Mouse (Mus musculus): ENCODE measurements at regions not wholly inside any gene's neighbourhood (a gene's known extent, or its start where the extent isn't known, plus 50 kb on each side); places are given as distances from the start of the nearest gene placed in this dataset.

DNA sequence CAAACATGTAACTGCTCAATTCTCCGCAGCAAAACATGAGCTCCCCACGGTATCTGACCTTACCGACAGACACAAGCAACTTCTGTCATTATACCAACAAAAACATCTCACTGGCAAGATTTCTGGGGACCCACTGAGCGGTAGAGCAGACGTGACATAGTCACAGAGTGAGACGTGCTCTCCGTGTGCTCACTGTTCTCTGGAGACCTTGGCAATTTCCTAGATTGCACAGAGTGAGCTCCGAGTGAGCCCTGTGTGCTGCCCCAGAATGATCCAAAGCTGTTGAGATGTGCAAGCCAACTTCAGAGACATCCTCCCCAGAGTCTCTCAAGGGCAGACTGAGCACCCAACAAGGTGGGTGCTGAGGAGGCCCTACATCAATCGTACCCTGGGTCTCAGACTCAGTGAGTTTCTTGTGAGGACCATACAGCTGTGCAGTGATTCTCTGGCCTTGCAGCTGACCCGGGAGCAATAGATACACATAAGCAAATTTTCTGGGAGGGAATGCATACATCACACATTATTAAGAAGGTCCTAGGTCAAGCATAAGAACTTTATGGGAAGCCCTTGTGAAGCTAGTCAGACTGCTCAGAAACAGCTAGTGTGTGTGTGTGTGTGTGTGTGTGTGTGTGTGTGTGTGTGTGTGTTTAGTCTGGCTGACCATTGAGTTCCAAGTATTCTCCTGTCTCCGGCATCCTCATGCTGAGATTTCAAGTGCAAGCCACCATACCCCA is 58.5 kb upstream of the S1pr3 start:
- TF ChIP-seq CTCF (IDR thresholded peaks at IDR 0.05; ENCODE audit: extremely low read depth, insufficient read depth, insufficient read length, insufficient replicate concordance) (no peak), POLR2A (IDR thresholded peaks at IDR 0.05; ENCODE audit: low read depth, low read length) (no peak)
